Mouse (Mus musculus) heart, postnatal 10 days (tissue): ENCODE results near the gene Yjefn3. TPM values are rescaled to one million over a fixed set of nuclear protein-coding genes. Genes with fewer than 3 reads are reported as not detected.
"Not testable (repeated sequence)": the region's sequence is repeated elsewhere in the genome, so short reads cannot be mapped to it uniquely, and the experiment has no call there.

Source experiments
- DNase-seq, 2 experiments: peaks; one replicate each; pipeline ENCODE4 v3.0.0; 2021
- intact Hi-C: fragments of 180-260 bp; cut with DNase I; formaldehyde crosslinking; loops from one replicate; pipeline ENCODE4 v1.15.1; 2025
- total RNA-seq, 2 experiments: library from RNA; stranded (reverse); gene quantifications; 2 replicates each; pipeline ENCODE4 v1.2.3; 2021

Gene Yjefn3
- 10 to 100 TPM in 1 of 2 experiments, 1 to 10 TPM in 1; 9.1 to 10.1 TPM for total RNA-seq

GRCm38 (mm10) chr8:69902163-69903062, at the start of gene Yjefn3, which contains the start of the genes Tssk6 and Ndufa13:
TSS of gene Yjefn3 (minus strand) at chr8:69902712.
TSS of gene Tssk6 (plus strand) at chr8:69902184.
TSS of gene Ndufa13 (minus strand) at chr8:69902558.
- peak in 1 of 2 experiments; percentile 47 for DNase-seq
- intact Hi-C loops, result no loop called here

GRCm38 (mm10) chr8:69950300-69950699, 47.8 kb upstream of the Yjefn3 start:
- no peak for DNase-seq
- intact Hi-C loops, result no loop called here

GRCm38 (mm10) chr8:69942495-69942894, 40.0 kb upstream of the Yjefn3 start:
- intact Hi-C loops, DNase-seq: not testable (repeated sequence)

DNA sequence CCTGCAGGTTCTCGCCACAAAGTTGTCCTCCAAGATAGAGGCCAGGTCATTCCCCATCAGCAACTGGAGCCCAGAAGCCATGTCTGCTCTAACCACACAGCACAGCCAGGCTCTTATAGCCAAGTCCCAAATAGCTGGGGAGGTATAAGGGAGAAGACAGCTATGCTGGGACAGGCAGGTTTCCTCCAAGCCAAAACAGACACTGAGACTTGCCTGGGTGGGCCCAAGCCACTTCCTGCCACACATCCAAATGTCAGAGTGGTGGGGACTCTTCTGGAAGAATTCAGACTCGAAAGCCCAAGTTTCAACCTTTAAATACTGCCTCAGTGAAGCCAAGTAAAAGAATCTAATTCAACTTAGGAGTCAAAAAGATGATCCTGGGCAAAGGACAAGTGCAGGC, 37.9 kb upstream of the Yjefn3 start:
- intact Hi-C loops, result loop anchor here (2.0 kb wide), 1 partner anchor 14 kb away; no protein-coding TSS in a partner anchor
- DNase-seq, result no peak

- intact Hi-C loops, result loop anchor here (2.0 kb wide), 2 partner anchors 15 to 33 kb away; no protein-coding TSS in a partner anchor
- DNase-seq, result peak; percentile 62 to 66
These were observed 37.1 kb upstream of the Yjefn3 start for GRCm38 (mm10) chr8:69939633-69940032.

DNA sequence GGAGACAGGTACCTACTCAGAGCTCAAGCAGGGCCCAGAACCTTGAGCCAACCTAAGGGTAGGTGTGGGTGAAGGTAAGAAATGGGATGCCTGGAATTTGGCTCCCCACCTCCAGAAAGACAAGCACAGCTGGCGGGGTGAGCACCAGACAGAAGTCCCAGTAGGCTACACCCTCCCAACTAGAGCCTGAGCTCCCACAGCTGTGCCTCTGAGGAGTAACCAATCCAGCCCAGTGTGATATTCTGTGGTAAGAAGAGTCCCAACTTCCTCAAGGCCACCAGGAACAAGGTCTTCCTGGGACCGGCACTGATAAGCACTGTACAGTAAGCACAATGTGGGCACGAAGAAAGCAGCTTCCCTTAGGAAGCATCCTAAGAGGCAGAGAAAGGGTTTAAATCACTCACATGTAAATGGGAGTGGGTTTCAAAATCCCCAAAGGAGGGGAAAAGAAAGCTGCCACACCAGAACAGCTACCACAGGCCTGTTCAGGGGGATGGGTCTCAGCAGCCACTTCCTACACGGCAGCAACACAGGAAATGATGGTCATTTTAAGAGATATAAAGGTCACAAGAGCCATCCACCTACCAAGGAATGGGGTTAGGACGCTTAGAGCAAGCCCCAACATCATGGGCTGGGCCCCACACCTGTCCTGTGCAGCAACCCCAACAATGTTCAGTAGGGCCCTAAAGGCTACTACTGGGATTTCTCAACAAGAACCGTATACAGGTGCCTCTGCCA, 35.9 kb upstream of the Yjefn3 start:
- intact Hi-C loops, result loop anchor here (2.0 kb wide), 1 partner anchor 34 kb away; no protein-coding TSS in a partner anchor
- DNase-seq, result no peak

- intact Hi-C loops, result no loop called here
- DNase-seq, result no peak
These were observed 35.0 kb upstream of the Yjefn3 start for GRCm38 (mm10) chr8:69937466-69937865.

DNA sequence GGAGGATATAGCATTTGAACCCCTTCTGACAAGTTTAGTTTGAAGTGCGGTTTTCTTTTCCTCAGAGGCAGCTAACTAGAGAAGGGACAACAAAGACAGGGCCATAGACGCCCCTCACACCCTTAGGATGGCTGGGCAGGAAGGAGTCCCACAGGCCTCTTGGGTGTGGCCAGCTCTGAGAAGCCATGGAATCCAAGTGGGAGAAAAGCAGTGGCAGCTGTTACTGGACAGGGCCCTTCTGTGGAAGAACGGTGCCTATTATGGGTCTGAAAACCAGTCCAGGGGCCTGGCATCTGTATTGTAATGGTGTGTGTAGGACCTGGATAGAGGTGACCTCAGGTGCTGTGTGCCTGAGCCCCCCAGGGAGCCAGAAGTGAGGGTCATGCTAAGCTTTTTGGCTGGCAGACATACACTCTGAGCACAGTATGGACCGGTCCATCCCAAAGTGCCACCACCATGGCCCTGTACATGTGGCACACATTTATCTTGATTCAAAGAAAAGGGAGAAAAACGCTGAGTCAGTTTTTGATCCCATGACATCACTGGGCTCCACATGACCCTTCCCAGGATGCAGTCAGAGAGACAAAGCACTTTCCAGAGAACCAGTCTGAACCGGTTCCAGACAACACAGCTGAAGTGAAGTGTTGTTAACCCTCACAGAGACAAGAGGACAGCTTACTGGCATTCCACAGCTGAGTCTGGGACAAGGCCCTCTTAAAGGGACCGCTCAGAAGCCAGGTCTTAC, 33.7 kb upstream of the Yjefn3 start:
- intact Hi-C loops, result no loop called here
- peak; percentile 86 to 89 for DNase-seq

DNA sequence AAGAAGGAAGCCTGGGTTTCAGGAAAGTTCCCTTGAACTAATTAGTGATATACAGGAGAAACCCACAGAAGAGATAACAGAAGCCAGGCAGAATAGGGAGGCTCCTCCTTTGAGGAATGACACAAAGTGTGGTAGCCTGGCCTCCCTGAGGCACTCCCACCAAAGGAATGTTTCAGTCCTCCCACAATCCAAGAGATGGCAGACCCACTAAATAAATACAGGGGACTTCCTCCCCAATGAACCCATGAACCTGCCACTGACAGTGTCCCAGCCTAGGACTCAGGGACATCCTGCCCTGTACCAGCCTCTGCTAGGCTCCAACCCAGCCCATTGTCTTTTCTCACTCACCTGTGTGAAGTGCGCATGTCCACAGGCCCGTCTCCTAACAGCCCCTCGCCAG, 32.9 kb upstream of the Yjefn3 start:
- DNase-seq, result no peak
- intact Hi-C loops, result loop anchor here (2.0 kb wide), 1 partner anchor 15 kb away; no protein-coding TSS in a partner anchor

DNA sequence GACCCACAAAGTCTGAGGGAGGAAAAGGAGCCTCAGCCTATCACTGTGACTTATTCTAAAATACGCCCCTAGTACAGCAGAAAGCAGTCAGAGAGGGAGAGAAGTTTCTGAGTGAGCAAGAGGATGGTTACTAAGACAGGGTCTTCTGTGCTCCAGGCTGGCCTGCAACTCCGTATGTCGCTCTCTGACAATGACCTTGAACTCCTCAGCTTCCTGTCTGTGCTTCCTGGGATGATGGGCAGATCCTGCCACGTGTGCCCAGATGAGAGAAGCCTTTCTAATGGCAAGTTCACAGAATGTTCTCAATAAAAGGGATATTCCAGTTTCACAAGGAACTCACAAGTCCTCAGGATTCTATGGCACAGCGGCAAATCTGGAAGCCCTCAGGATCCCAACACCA, 32.1 kb upstream of the Yjefn3 start:
- intact Hi-C loops, result loop anchor here (2.0 kb wide), 1 partner anchor 14 kb away; no protein-coding TSS in a partner anchor

GRCm38 (mm10) chr8:69933811-69934210, 31.3 kb upstream of the Yjefn3 start:
- DNase-seq, result no peak
- intact Hi-C loops, result loop anchor here (2.0 kb wide), 1 partner anchor 13 kb away; no protein-coding TSS in a partner anchor

More for the DNA sequence above, 32.1 kb upstream of the Yjefn3 start:
- DNase-seq, result no peak

DNA sequence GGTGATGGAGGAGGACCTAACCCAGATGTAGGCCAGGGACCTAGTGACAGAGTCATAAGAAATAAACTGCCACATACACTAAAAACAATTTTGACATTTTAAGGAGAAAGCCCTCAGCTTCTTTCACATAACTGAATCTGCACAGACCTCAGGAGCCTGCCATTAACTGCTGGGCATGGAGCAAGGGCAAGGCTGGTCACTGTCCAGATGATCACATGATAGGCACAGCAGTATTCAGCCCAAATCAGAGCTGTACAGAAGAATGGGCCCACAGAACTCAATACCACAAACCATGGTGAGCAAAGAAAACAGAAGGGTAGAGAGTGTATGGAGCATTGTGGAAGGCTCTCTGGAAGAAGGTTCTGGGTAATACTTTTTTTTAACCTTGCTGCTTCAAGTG, 24.4 kb upstream of the Yjefn3 start:
- intact Hi-C loops, result no loop called here
- no peak for DNase-seq

GRCm38 (mm10) chr8:69923986-69924385, 21.5 kb upstream of the Yjefn3 start:
- intact Hi-C loops, result no loop called here
- DNase-seq, result no peak

- intact Hi-C loops, result loop anchor here (2.0 kb wide), 2 partner anchors 14 to 52 kb away; no protein-coding TSS in a partner anchor
- no peak for DNase-seq
These were observed 18.6 kb upstream of the Yjefn3 start for GRCm38 (mm10) chr8:69921141-69921540.

DNA sequence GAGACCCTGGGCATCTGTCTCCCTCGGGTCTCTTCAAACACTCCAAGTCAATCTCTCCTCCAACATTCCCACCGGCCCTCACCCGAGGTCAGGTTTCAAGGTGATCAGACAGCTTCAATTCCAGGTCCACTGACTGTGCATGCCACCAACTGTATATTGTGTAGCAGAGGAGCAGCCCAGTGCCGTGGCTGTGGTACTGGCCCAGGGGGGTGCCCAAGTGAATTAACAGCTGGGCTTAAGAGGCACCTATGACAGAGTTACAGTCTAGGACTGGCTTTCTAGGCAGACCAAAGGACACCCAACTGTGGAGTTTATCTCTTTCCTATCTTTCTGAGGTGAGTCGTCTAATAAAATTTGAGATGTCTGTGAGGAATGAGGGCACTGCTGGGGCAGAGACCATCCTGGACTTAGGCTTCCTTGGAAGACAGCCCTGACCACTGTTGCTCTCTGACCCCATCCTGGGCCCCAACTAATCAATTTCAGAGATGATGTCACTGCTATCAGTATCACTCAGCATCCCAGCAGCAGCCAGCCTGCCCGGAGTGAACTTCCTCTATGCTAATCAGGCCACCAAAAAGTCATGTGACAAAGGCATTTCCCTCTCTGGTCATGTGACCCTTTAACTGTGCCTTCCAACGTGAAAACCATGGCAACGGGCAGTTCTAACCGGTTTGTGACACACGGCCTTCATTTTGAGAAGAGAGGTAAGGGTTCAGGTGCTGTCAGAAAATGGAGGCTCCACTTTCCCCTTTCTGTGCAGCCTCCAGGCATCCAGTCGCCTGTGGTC, 17.6 kb upstream of the Yjefn3 start:
- intact Hi-C loops, result loop anchor here (1.0 to 5.0 kb wide), 5 partner anchors 15 to 247 kb away; partner anchors contain the start of gene Ncan

GRCm38 (mm10) chr8:69919010-69919409, 16.5 kb upstream of the Yjefn3 start:
- intact Hi-C loops, result loop anchor here (1.0 to 5.0 kb wide), 3 partner anchors 82 to 248 kb away; partner anchors contain the start of gene Ncan
- peak; percentile 88 to 91 for DNase-seq

More for the DNA sequence above, 17.6 kb upstream of the Yjefn3 start:
- peak; percentile 69 to 78 for DNase-seq

DNA sequence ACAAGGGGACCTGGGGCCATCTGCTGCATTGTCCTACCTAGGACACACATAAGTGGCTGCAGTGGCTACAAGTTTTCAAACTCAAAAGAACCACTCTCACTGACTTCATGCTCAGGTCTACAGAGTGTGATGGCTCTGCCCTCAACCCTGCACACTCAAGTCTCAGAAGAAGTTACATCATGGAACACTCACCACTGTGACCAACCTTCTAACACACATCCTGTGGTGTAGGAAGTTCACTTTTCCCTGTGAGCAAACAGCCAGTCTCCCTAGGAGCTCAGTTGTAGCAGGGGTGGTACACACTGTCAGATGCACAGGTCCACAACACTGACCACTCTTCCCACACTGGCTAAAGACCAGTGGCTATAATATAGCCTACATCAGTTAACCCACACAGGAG, 16.0 kb upstream of the Yjefn3 start:
- intact Hi-C loops, result loop anchor here (2.0 to 5.0 kb wide), 2 partner anchors 204 to 248 kb away; partner anchors contain the start of gene Ncan
- no peak for DNase-seq

- DNase-seq, result peak; percentile 57 to 67
- intact Hi-C loops, result loop anchor here (5.0 kb wide), 1 partner anchor 207 kb away; the partner anchor contains the start of gene Ncan
These were observed 13.2 kb upstream of the Yjefn3 start for GRCm38 (mm10) chr8:69915748-69916147.

DNA sequence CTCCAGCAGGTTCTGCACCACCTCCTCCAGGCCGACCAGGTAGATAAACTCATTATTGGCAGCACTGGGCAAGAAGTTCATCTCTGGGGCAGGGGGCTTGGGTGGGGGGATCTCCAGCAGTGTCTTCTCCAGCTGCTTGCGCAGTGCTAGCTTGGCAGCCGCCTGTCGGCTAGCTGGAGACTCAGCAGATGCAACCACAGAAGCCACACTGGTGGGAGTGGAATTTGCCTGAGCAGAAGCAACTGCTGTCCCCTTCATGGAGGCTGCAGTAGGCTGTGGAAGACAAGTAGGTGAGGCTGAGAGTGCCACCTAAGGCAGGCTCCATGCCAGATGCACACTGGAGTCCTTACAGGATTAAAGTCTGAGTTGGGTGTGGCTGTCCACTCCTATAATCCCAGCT, 12.0 kb upstream of the Yjefn3 start:
- intact Hi-C loops, result no loop called here
- DNase-seq, result no peak
